Mouse (Mus musculus): ENCODE data around the gene Ntpcr. TPM values are rescaled to one million over a fixed set of nuclear protein-coding genes. Genes with fewer than 3 reads are reported as not detected.

The Ntpcr gene
- polyA plus RNA-seq, 1 experiment from 2014 or later, result 32.3 TPM

- H3K27me3 ChIP-seq (ENCODE audit: insufficient read depth, low read length), result no peaks in the 10 kb centered on the region
- H3K9ac ChIP-seq (ENCODE audit: low read depth, low read length), result no peak overlapping the region
- no peak overlapping the region for H3K4me2 ChIP-seq (ENCODE audit: low read length)
- 93% methylated on average over 6 of the region's 6 CpGs for WGBS
- no peaks in the 10 kb centered on the region for H3K36me3 ChIP-seq (ENCODE audit: insufficient read depth, low read length)
- no peak overlapping the region for H3K27ac ChIP-seq
- no peak overlapping the region for H3K4me3 ChIP-seq (replicated peaks; ENCODE audit: low read depth, low read length)
- ATAC-seq (replicated peaks; ENCODE audit: low FRiP score, low read depth), result no peak
- H3K9me3 ChIP-seq (replicated peaks; ENCODE audit: low read length), result no peaks in the 10 kb centered on the region
- no peak for TF ChIP-seq CTCF (IDR thresholded peaks at IDR 0.05; ENCODE audit: low read depth)
- H3K4me1 ChIP-seq (replicated peaks; ENCODE audit: insufficient read depth, low read length), result no peaks in the 10 kb centered on the region
- DNase-seq (ENCODE audit: low spot score), result no peak
Measured at GRCm38 (mm10) chr8:125704434-125704833, 25.3 kb upstream of the Ntpcr start.

GRCm38 (mm10) chr8:125705816-125706215, 23.9 kb upstream of the Ntpcr start:
- Histone ChIP-seq H3K36me3 (ENCODE audit: insufficient read depth, low read length) (no peaks in the 10 kb centered on the region), H3K4me3 (replicated peaks; ENCODE audit: low read depth, low read length) (no peak overlapping the region), H3K27me3 (ENCODE audit: insufficient read depth, low read length) (no peaks in the 10 kb centered on the region), H3K4me1 (replicated peaks; ENCODE audit: insufficient read depth, low read length) (no peaks in the 10 kb centered on the region), H3K27ac (no peak overlapping the region), H3K9me3 (replicated peaks; ENCODE audit: low read length) (no peaks in the 10 kb centered on the region), H3K4me2 (ENCODE audit: low read length) (no peak overlapping the region), H3K9ac (ENCODE audit: low read depth, low read length) (no peak overlapping the region)
- WGBS, result 86% methylated on average over 7 of the region's 7 CpGs
- no peak for ATAC-seq (replicated peaks; ENCODE audit: low FRiP score, low read depth)
- no peak for TF ChIP-seq CTCF (IDR thresholded peaks at IDR 0.05; ENCODE audit: low read depth)
- DNase-seq (ENCODE audit: low spot score), result no peak

GRCm38 (mm10) chr8:125709171-125709570, 20.6 kb upstream of the Ntpcr start:
- no peak overlapping the region for H3K4me2 ChIP-seq (ENCODE audit: low read length)
- H3K9me3 ChIP-seq (replicated peaks; ENCODE audit: low read length), result no peaks in the 10 kb centered on the region
- ATAC-seq (replicated peaks; ENCODE audit: low FRiP score, low read depth) (no peak), DNase-seq (ENCODE audit: low spot score) (no peak)
- no peaks in the 10 kb centered on the region for H3K36me3 ChIP-seq (ENCODE audit: insufficient read depth, low read length)
- H3K9ac ChIP-seq (ENCODE audit: low read depth, low read length), result no peak overlapping the region
- H3K27ac ChIP-seq, result no peak overlapping the region
- no peaks in the 10 kb centered on the region for H3K27me3 ChIP-seq (ENCODE audit: insufficient read depth, low read length)
- H3K4me1 ChIP-seq (replicated peaks; ENCODE audit: insufficient read depth, low read length), result no peaks in the 10 kb centered on the region
- no peak for TF ChIP-seq CTCF (IDR thresholded peaks at IDR 0.05; ENCODE audit: low read depth)
- 79% methylated on average over 5 of the region's 5 CpGs for WGBS
- no peak overlapping the region for H3K4me3 ChIP-seq (replicated peaks; ENCODE audit: low read depth, low read length)

- H3K36me3 ChIP-seq (ENCODE audit: insufficient read depth, low read length), result no peaks in the 10 kb centered on the region
- DNase-seq (ENCODE audit: low spot score) (no peak), ATAC-seq (replicated peaks; ENCODE audit: low FRiP score, low read depth) (no peak)
- no peaks in the 10 kb centered on the region for H3K27me3 ChIP-seq (ENCODE audit: insufficient read depth, low read length)
- WGBS, result 90% methylated on average over 5 of the region's 5 CpGs
- no peak overlapping the region for H3K4me2 ChIP-seq (ENCODE audit: low read length)
- H3K4me1 ChIP-seq (replicated peaks; ENCODE audit: insufficient read depth, low read length), result no peaks in the 10 kb centered on the region
- no peaks in the 10 kb centered on the region for H3K9me3 ChIP-seq (replicated peaks; ENCODE audit: low read length)
- TF ChIP-seq CTCF (IDR thresholded peaks at IDR 0.05; ENCODE audit: low read depth), result no peak
- no peak overlapping the region for H3K27ac ChIP-seq
- no peak overlapping the region for H3K9ac ChIP-seq (ENCODE audit: low read depth, low read length)
- H3K4me3 ChIP-seq (replicated peaks; ENCODE audit: low read depth, low read length), result no peak overlapping the region
Measured at GRCm38 (mm10) chr8:125711514-125711913, 18.2 kb upstream of the Ntpcr start.

- H3K4me2 ChIP-seq (ENCODE audit: low read length), result no peak overlapping the region
Measured at GRCm38 (mm10) chr8:125716211-125716610, 13.6 kb upstream of the Ntpcr start.

GRCm38 (mm10) chr8:125716613-125717012, 13.2 kb upstream of the Ntpcr start:
- H3K9ac ChIP-seq (ENCODE audit: low read depth, low read length), result no peak overlapping the region
- 12% methylated on average over 7 of the region's 7 CpGs for WGBS
- no peak overlapping the region for H3K27ac ChIP-seq
- no peak overlapping the region for H3K4me2 ChIP-seq (ENCODE audit: low read length)
- no peak overlapping the region for H3K4me3 ChIP-seq (replicated peaks; ENCODE audit: low read depth, low read length)
- DNase-seq (ENCODE audit: low spot score) (no peak), ATAC-seq (replicated peaks; ENCODE audit: low FRiP score, low read depth) (0 out of 2 replicates have a peak, but pooled peaks have one; percentile 10)
- TF ChIP-seq CTCF (IDR thresholded peaks at IDR 0.05; ENCODE audit: low read depth), result no peak
- no peaks in the 10 kb centered on the region for H3K27me3 ChIP-seq (ENCODE audit: insufficient read depth, low read length)
- H3K4me1 ChIP-seq (replicated peaks; ENCODE audit: insufficient read depth, low read length), result no peaks in the 10 kb centered on the region
- no peaks in the 10 kb centered on the region for H3K9me3 ChIP-seq (replicated peaks; ENCODE audit: low read length)
- no peaks in the 10 kb centered on the region for H3K36me3 ChIP-seq (ENCODE audit: insufficient read depth, low read length)

More at GRCm38 (mm10) chr8:125716211-125716610, 13.6 kb upstream of the Ntpcr start:
- H3K9me3 ChIP-seq (replicated peaks; ENCODE audit: low read length), result no peaks in the 10 kb centered on the region
- WGBS, result 45% methylated on average over 4 of the region's 4 CpGs
- no peak overlapping the region for H3K9ac ChIP-seq (ENCODE audit: low read depth, low read length)
- no peak for ATAC-seq (replicated peaks; ENCODE audit: low FRiP score, low read depth)
- TF ChIP-seq CTCF (IDR thresholded peaks at IDR 0.05; ENCODE audit: low read depth), result no peak
- no peak overlapping the region for H3K27ac ChIP-seq
- no peaks in the 10 kb centered on the region for H3K36me3 ChIP-seq (ENCODE audit: insufficient read depth, low read length)
- no peaks in the 10 kb centered on the region for H3K4me1 ChIP-seq (replicated peaks; ENCODE audit: insufficient read depth, low read length)
- DNase-seq (ENCODE audit: low spot score), result no peak
- H3K27me3 ChIP-seq (ENCODE audit: insufficient read depth, low read length), result no peaks in the 10 kb centered on the region
- H3K4me3 ChIP-seq (replicated peaks; ENCODE audit: low read depth, low read length), result no peak overlapping the region

- Histone ChIP-seq H3K4me2 (ENCODE audit: low read length) (no peak overlapping the region), H3K36me3 (ENCODE audit: insufficient read depth, low read length) (no peaks in the 10 kb centered on the region), H3K4me3 (replicated peaks; ENCODE audit: low read depth, low read length) (no peak overlapping the region), H3K4me1 (replicated peaks; ENCODE audit: insufficient read depth, low read length) (no peaks in the 10 kb centered on the region), H3K9ac (ENCODE audit: low read depth, low read length) (no peak overlapping the region), H3K27ac (no peak overlapping the region), H3K27me3 (ENCODE audit: insufficient read depth, low read length) (no peaks in the 10 kb centered on the region), H3K9me3 (replicated peaks; ENCODE audit: low read length) (no peaks in the 10 kb centered on the region)
- DNase-seq (ENCODE audit: low spot score), result no peak
- no peak for ATAC-seq (replicated peaks; ENCODE audit: low FRiP score, low read depth)
- TF ChIP-seq CTCF (IDR thresholded peaks at IDR 0.05; ENCODE audit: low read depth), result peak; percentile 62
- 64% methylated on average over 4 of the region's 4 CpGs for WGBS
Measured at GRCm38 (mm10) chr8:125718914-125719313, 10.8 kb upstream of the Ntpcr start.
